Mouse (Mus musculus): ENCODE measurements around the gene Birc6.

The Birc6 gene

DNA sequence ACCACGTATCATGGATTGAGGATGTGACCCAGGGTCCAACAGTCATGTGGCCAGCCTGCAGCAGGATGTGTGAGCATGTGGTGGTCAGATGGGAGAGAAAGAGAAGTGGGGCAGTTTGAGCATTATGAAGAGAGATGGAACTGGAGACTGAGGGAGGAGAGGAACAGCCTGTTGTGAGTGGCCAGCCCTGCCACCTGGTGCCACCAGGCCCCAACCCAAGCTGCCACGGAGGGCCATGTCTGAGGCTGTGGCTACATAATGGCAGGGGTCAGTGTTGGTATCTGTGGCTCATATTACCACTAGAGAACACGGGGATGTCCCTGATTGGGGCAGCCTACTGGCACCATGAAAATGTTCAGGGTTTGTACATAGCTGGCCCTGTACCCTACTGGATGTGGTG lies 187.0 kb downstream of the Birc6 start:
- no peak for DNase-seq

DNA sequence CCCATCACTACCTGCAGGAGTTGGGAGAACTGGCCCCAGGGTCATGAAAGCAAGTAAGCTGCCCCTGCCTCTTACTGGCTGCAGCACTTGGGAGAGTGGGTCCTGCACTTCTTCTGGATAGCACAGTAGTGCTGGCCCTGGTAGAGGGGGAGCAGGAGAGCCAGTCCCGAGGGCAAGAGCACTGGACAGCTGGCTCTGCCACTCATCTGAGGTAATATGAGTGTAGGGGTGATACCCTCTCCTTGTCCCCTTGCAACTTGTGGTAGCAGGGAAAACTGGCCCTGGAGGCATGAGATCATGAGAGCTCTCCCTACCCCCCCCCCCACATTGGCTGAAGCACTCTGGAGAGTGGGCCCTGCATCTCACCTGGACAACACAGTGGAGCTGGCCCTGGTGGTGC lies 187.6 kb downstream of the Birc6 start:
- DNase-seq, result no peak

DNA sequence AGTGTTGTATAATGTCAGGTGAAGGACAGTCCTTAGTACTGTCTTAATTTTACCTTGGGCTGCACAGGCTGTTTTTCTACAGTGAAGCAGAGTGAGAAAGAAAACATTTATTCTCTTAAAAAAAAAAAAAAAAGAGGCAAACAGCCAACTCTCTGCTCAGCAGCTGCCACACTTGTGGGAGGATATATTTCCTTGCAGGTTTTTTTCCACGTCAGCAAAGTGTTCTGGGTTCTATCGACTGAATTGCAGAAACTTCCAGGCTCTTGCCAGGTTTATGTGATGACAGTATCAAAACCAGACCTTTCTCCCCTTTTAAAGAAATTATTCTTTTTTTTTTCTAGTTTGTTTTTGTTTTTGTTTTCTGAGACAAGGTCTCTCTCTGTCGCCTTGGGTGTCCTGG lies 188.5 kb downstream of the Birc6 start:
- no peak for DNase-seq

DNA sequence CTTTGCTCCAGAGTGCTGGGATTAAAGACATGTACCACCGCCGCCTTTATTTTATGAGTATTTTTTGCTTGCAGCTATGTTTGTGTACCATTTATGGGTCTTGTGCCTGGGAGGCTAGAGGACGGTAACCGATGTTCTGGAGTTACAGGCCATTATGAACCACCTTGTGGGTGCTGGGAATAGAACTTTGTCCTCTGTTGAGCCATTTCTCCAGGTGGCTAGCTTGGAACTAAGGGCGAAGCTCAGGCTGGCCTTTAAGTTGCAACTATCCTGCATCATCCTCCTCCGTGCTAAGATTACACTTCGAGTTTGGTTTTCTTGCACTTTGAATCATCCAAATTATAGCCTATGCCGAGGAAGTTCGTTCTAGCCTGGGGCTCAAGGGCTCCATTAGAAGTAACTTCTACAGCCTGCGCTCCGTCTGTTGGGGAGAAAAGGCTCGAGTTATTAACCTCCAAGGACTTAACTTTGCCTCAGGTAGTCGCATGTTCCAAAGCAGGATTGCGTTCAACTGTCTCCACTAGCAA lies 189.1 kb downstream of the Birc6 start:
- DNase-seq, result no peak

DNA sequence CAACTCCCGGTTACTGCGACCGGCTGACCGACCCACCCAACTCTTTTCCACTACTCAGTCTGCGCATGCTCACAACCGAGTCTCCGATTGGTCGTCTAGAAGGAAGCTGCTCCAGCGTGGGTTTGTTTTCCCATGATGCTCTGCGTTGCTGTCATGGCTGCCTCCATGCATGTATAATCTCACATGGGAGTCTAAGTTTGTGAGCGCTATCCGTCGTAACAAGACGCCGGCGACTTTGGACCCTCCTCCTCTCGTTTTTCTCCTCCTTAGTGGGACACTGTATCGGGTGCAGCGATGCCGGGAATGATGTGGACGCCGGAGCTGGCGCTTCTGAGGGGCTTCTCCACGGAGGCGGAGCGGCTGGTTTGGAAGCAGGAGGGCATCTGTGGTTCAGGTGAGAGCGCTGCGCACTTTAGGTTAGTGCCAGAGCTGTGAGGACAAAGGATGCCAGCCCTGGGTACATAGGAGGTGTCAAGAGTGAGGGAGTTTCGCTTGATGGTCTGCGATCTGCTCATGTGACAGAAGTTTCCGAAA lies 189.6 kb downstream of the Birc6 start, which contains the start of gene Ttc27:
TSS of gene Ttc27 (plus strand) at position 115 of the 534 bp plus-strand sequence.
- peak; percentile 94 for DNase-seq

DNA sequence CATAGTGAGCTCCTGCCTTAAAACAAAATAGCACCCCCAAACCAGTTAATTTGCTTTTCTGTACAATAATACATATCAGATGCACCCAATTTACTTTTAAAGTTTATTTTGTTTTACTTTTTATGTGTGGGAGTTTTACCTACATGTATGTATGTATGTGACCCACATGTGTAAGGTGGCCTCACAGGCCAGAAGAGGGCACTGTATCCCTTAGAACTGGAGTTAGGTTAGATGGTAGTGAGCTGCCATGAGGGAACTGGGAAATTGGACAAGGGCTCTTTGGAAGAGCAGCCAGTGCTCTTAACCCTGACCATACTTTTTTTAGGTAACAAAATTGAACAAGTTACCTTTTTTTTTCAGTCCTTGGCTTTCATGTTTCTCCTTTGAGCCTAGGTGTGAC lies 204.8 kb downstream of the Birc6 start:
- DNase-seq, result no peak

DNA sequence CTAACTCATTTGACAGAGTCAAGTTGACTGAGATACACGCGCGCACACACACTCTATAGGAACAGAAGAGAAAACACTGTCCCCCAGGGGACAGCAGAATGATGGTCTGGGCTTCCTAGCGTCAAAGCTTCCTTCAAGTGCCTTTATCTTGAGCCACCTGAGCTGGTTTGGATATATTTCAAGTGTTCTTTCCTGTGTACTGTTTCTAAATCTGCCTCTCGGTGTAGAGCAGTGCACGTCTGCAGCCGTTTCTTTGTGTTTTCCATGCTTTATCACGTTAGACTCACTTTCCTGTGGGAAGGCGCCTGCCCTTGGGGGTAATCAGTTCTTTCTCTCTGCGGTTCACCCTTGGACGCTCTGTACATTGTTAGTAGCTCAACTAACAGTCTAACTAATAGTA lies 207.3 kb downstream of the Birc6 start:
- DNase-seq, result no peak

DNA sequence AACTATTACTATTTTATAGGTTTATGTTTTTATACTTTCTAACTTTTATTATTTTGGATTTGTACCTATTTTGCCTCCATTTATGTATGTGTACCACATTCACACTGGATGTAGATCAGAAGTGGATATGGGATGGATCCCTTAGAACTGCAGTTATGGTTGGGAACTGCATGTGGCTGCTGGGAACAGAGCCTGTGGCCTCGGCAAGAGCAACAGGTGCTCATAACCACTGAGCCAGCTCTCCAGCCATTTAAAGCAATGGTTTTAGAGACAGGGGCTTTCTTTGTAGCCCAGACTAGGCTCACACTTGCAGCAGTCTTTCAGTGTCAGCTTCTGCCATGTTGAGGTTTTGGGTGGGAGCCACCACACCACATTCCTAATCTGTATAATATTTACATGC lies 221.6 kb downstream of the Birc6 start:
- DNase-seq, result no peak

DNA sequence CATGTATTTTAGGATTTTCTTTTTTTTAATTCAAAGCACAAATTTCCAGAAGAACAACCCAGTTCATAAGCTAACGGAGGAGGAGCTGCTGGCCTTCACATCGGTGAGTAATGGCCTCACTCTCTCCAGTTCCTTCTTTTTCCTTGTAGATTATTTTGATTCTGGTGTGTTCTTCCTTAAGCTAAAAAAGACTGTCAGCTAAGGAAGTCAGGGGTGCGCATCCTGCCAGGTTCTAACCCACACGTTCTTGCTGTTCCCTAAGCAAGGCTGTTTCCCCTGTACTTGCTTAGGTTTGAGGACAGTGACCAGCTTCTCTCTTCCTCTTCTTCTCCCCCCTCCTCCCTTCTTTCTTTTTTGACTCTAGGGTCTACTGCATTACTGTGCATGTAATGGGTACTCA lies 222.9 kb downstream of the Birc6 start:
- DNase-seq, result no peak

All from cerebellum, adult 9-10 months (tissue).